Mouse (Mus musculus) 416B (cell line): ENCODE measurements around the gene Crtc3.

Source experiments
- DNase-seq: peaks from one replicate; pipeline ENCODE4 v3.0.0; 2011; ENCODE audit warnings: low read depth

The Crtc3 gene

GRCm38 (mm10) chr7:80638460-80638859 is 50.2 kb downstream of the Crtc3 start:
- DNase-seq: no peak

- DNase-seq: no peak
Observed at GRCm38 (mm10) chr7:80636953-80637800, 51.5 kb downstream of the Crtc3 start.

- DNase-seq: peak; percentile 36
Observed at GRCm38 (mm10) chr7:80636288-80636952, 52.3 kb downstream of the Crtc3 start.

- peak; percentile 79 for DNase-seq
Observed at GRCm38 (mm10) chr7:80635866-80636265, 52.8 kb downstream of the Crtc3 start.

- peak; percentile 37 for DNase-seq
Observed at GRCm38 (mm10) chr7:80634741-80635140, 53.9 kb downstream of the Crtc3 start.

GRCm38 (mm10) chr7:80633635-80634034 is 55.0 kb downstream of the Crtc3 start:
- peak; percentile 26 for DNase-seq

GRCm38 (mm10) chr7:80631993-80632392 is 56.7 kb downstream of the Crtc3 start:
- no peak for DNase-seq

- DNase-seq: no peak
Observed at GRCm38 (mm10) chr7:80631405-80631804, 57.3 kb downstream of the Crtc3 start.

GRCm38 (mm10) chr7:80629369-80629768 is 59.3 kb downstream of the Crtc3 start:
- no peak for DNase-seq

- peak; percentile 73 for DNase-seq
Observed at GRCm38 (mm10) chr7:80628708-80629183, 59.9 kb downstream of the Crtc3 start.

- DNase-seq: no peak
Observed at GRCm38 (mm10) chr7:80626943-80627342, 61.7 kb downstream of the Crtc3 start.

- DNase-seq: no peak
Observed at GRCm38 (mm10) chr7:80625841-80626240, 62.8 kb downstream of the Crtc3 start.

GRCm38 (mm10) chr7:80623276-80623675 is 65.4 kb downstream of the Crtc3 start:
- no peak for DNase-seq

- DNase-seq: no peak
Observed at GRCm38 (mm10) chr7:80616096-80616495, 72.6 kb downstream of the Crtc3 start.

GRCm38 (mm10) chr7:80614042-80614441 is 74.6 kb downstream of the Crtc3 start:
- DNase-seq: no peak

GRCm38 (mm10) chr7:80612191-80612787 is 76.4 kb downstream of the Crtc3 start:
- DNase-seq: peak; percentile 36

- DNase-seq: no peak
Observed at GRCm38 (mm10) chr7:80611646-80612045, 77.0 kb downstream of the Crtc3 start.

GRCm38 (mm10) chr7:80607503-80607902 is 81.2 kb downstream of the Crtc3 start:
- DNase-seq: no peak

GRCm38 (mm10) chr7:80606435-80606834 is 82.2 kb downstream of the Crtc3 start:
- DNase-seq: peak; percentile 41

- no peak for DNase-seq
Observed at GRCm38 (mm10) chr7:80605557-80605930, 83.1 kb downstream of the Crtc3 start.

- no peak for DNase-seq
Observed at GRCm38 (mm10) chr7:80604908-80605556, 83.6 kb downstream of the Crtc3 start.

GRCm38 (mm10) chr7:80602574-80602973 is 86.1 kb downstream of the Crtc3 start:
- peak; percentile 11 for DNase-seq
